Mouse (Mus musculus): ENCODE measurements at regions not wholly inside any gene's neighbourhood (a gene's known extent, or its start where the extent isn't known, plus 50 kb on each side); places are given as distances from the start of the nearest gene placed in this dataset.

- DNase-seq (ENCODE audit: low read depth, low spot score) = no peak
Measured at GRCm38 (mm10) chr6:148719062-148719461, 112.2 kb downstream of the Ipo8 start.

DNA sequence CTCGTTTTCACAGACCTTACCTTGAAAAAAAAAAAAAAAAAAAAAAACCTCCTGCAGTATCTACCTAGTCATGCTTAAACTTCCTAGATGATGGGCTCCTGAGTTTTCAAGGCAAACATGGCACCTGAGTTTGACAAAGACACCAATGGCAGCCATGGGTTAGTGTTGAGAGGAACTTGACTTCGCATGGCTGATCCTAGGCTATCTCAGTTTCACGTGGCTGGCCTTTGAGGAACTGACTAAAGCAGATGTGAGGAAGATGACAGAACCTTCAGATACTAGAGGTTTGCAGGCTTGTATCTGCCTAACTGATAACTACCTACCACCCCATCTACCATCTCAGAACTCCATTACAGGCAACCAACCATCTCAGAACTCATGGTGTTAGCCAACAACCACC lies 120.9 kb downstream of the Ipo8 start:
- no peak for DNase-seq (ENCODE audit: low read depth, low spot score)

GRCm38 (mm10) chr6:148708389-148708788 lies 122.9 kb downstream of the Ipo8 start:
- no peak for DNase-seq (ENCODE audit: low read depth, low spot score)

DNA sequence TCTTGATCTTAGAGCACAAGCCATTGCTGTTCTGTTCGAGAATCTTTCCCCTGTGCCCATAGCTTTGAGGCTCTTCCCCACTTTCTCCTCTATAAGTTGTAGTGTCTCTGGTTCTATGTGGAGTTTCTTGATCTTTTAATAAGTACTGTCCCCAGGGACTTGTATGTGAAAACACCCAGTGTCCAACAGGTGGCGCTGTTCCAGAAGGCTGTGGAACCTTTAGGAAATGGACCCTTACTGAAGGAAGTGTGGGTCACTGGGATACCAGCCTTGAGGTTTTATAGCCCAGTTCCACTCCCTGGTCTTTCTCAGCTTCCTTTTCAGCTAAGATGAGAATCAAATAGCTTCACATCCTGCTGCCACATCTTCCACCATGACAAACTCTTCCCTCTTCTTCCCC lies 125.6 kb downstream of the Ipo8 start:
- DNase-seq (ENCODE audit: low read depth, low spot score) = peak; percentile 60

- peak; percentile 10 for DNase-seq (ENCODE audit: low read depth, low spot score)
Measured at GRCm38 (mm10) chr6:148693329-148693728, 137.9 kb downstream of the Ipo8 start.

- peak; percentile 58 for DNase-seq (ENCODE audit: low read depth, low spot score)
Measured at GRCm38 (mm10) chr6:148687770-148688169, 143.5 kb downstream of the Ipo8 start.

- no peak for DNase-seq (ENCODE audit: low read depth, low spot score)
Measured at GRCm38 (mm10) chr6:148660152-148660551, 171.1 kb downstream of the Ipo8 start.

DNA sequence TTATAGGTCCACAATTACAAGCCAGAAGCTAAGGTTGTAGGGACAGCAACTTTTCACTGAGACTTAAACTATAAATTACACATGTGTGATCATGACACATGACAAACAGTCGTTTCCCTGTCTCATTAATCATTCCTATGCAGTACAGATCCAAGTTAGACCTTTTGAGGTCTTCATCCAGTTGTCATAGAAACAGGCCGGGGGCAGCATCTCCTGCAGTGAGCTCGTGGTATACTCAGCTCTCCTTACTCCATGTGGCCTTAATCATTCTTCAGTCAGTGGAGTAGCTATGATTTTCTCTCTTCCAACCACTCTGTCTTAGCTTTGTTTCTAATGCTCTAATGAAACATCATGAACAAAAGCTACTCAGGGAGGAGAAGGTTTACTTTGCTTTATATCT lies 178.1 kb downstream of the Ipo8 start:
- DNase-seq (ENCODE audit: low read depth, low spot score) = peak; percentile 13

DNA sequence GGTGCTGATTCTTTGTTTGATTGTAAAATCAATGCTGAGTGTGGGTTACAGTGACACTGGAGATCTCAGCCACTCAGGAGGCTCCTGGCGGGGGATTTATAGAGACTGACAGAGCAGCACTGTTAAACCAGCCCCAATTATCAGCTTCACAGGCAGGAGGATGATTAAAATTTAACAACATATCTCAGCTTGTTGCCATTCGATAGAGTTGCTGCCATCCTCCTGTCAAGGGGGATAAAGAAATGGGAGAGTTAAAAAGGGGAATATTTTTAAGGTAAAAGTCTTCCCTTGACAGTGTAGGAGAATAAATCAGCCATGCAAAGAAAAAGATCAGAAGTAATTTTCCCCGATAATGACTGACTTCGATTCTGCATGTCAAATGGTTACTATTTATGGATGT lies 178.8 kb downstream of the Ipo8 start:
- no peak for DNase-seq (ENCODE audit: low read depth, low spot score)

DNA sequence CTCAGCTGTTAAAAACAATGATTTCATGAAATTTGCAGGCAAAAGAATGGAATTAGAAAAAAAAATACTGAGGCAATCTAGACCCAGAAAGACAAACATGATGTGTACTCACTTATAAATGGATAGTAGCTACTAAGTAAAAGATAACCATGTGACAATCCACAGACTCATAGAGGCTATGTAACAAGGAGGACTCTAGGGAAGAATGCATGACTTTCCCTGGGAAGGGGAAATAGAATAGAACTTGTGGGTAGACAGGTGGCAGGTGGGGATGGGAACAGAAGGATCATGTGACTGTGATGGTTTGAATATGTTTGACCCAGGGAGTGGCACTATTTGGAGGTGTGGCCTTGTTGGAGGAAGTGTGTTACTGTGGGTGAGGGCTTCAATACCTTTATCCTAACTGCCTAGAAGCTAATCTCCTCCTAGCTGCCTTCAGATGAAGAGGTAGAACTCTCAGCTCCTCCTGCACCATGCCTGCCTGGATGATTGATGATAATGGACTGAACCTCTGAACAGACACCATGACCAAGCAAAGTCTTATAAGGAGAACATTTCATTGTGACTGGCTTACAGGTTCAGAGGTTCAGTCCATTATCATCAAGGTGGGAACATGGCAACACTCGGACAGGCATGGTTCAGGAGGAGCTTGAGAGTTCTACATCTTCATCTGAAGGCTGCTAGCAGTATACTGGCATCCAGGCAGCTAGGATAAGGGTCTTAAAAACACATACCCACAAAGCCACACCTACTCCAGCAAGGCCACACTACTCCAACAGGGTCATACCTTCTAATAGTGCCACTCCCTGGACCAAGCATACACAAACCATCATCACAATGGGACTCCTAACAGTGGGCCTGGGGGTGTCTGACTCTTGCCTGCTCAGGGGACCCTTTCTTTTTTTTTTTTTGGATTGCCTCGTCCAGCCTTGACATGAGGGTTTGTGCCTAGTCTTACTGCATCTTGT lies 183.6 kb downstream of the Ipo8 start:
- no peak for DNase-seq (ENCODE audit: low read depth, low spot score)

GRCm38 (mm10) chr6:148640595-148640994 lies 190.7 kb downstream of the Ipo8 start:
- no peak for DNase-seq (ENCODE audit: low read depth, low spot score)

DNA sequence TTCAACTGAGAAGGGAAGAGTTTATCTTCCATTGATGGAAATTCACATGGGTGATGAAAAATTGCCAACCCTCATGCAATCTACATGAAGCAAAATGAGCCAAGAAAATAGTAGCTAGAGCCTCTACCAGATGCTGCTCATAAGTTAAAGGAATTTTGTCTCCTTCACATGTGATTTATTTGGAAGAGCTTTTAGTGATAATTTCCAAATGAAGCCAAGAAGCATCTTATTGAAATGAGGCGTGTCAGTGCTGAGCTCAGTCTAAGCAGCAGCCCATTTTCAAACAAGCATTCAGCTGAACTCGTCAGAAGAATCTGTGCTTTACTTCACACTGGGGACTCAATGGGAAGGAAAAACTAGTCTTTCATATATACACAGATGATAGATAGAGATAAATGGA lies 190.0 kb upstream of the Tmtc1 start:
- no peak for DNase-seq (ENCODE audit: low read depth, low spot score)

DNA sequence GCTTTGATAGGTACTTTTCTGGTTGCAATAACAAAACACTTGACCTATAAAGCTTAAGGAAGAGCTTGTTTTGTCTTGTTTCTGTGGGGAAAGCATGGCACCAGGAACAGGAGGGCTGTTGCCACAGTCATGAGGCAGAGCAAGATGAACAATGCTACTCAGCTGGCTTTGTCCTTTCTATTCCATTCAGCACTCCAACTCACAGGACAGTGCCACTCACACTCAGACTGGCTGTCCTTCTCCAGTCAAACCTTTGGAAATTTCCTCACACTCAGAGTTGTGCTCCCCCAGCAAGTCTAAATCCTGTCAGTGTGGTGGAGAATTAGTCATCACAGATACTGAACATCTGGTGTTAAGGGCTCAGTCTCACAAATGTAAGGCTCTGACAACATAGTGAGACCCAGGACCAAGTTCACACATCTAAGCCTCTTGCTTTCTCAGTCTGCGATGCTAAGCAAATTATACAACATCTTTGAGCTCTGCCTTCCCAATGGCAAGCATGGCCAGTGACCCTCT lies 183.0 kb upstream of the Tmtc1 start:
- no peak for DNase-seq (ENCODE audit: low read depth, low spot score)

GRCm38 (mm10) chr6:148623119-148623770 lies 179.1 kb upstream of the Tmtc1 start:
- DNase-seq (ENCODE audit: low read depth, low spot score) = no peak

DNA sequence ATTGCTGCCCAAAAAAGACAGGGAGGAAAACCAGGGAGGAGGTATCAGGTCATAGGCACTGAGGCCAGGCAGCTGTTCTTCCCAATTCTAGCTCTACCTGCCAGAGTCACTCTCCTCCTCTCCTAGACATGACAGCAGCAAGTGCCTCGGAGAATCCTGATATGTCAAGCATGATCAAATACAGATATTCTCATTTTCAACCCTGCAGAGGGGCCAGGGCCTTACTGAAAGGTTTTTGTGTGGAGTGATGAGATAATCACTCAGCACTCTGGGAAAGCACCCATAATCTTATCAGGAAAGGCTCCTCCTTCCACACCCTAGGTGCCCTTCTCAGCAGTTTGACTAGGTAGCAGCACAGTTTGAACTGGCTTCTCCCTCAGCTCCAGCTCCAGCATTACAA lies 175.8 kb upstream of the Tmtc1 start:
- no peak for DNase-seq (ENCODE audit: low read depth, low spot score)

- no peak for DNase-seq (ENCODE audit: low read depth, low spot score)
Measured at GRCm38 (mm10) chr6:148615931-148616330, 171.7 kb upstream of the Tmtc1 start.

- no peak for DNase-seq (ENCODE audit: low read depth, low spot score)
Measured at GRCm38 (mm10) chr6:148615442-148615841, 171.3 kb upstream of the Tmtc1 start.

- DNase-seq (ENCODE audit: low read depth, low spot score) = no peak
Measured at GRCm38 (mm10) chr6:148608881-148609280, 164.7 kb upstream of the Tmtc1 start.

GRCm38 (mm10) chr6:148605226-148605625 lies 161.0 kb upstream of the Tmtc1 start:
- DNase-seq (ENCODE audit: low read depth, low spot score) = no peak

DNA sequence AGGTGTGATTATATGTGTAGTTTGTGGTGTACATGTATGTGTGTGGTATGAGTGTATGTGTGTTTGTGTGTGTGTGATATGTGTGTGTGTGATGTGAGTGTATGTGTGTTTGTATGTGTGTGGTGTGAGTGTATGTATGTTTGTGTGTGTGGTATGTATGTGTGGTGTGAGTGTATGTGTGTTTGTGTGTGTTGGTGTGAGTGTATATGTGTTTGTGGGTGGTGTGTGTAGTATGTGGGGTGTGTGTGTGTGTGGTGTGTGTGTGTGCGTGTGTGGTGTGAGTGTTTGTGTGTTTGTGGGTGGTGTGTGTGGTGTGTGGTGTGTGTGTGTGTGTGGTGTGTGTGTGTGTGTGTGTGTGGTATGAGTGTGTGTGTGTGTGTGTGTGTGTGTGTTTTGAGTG lies 160.6 kb upstream of the Tmtc1 start:
- DNase-seq (ENCODE audit: low read depth, low spot score) = no peak

GRCm38 (mm10) chr6:148603878-148604277 lies 159.7 kb upstream of the Tmtc1 start:
- no peak for DNase-seq (ENCODE audit: low read depth, low spot score)

DNA sequence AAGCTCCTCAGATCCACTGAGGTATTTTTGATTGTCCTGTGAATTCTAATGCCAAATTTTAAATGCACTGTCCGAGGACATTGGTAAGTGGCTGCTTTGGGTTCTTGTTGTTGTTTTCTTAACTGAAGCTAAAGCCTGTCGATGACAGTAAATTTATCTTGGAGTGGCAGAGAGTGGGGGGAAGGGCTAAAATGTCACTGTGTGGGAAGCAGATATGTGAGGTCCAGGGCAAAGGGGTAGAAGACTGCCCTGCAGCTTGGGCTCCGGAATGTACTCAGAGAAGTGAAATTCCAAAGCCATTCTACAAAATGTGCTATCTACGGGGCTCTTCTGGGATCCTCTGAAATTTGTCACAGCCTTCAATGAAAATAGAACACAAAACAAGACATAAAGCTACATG lies 159.3 kb upstream of the Tmtc1 start:
- no peak for DNase-seq (ENCODE audit: low read depth, low spot score)

DNA sequence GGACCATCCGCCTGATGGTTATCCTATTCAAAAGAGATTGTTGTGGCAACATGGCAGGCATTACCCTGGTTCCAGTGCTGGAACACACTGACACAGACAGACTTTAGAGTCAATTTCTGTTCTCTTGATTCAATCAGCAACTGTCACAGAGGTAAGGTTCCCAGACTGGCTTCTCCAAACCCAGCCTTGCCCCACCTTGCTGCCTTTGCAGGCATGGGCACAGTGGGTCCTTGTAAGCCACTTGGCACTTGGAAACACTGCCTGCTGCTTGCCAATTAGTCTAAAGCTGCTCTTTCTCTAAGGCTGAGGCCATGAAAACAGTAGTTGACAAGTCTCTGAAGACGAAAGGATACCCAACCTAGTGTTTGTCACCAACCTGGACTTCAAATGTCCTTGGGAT lies 158.7 kb upstream of the Tmtc1 start:
- DNase-seq (ENCODE audit: low read depth, low spot score) = no peak
